Mouse (Mus musculus) forebrain, postnatal 0 days (tissue): ENCODE data around the gene Pdx1. TPM values are rescaled to one million over a fixed set of nuclear protein-coding genes. Genes with fewer than 3 reads are reported as not detected.

ENCODE experiments used
- ATAC-seq: fragments of 200-750 bp; cut with Nextera tagmentation; 2 replicates; pipeline ENCODE4 v1.8.0; 2017; ENCODE audit warnings: mild to moderate bottlenecking, moderate library complexity
- DNase-seq: peaks from one replicate; pipeline ENCODE4 v3.0.0-alpha.2; 2015
- H3K27ac ChIP-seq: fragments of 300-500 bp; sonication (generic); 2 replicates; pipeline ENCODE4 v1.5.1; 2014; ENCODE audit warnings: low read depth, mild to moderate bottlenecking, antibody characterized with exemption, low read length, moderate library complexity, mixed read lengths
- H3K27me3 ChIP-seq: fragments of 300-500 bp; sonication (generic); 2 replicates; pipeline ENCODE4 v1.6.1; 2014; ENCODE audit warnings: mild to moderate bottlenecking, low read length, mixed read lengths; ENCODE audit not compliant: insufficient read depth
- H3K36me3 ChIP-seq: fragments of 300-500 bp; sonication (generic); 2 replicates; pipeline ENCODE4 v1.6.1; 2014; ENCODE audit warnings: mild to moderate bottlenecking, moderate library complexity; ENCODE audit not compliant: insufficient read depth
- H3K4me1 ChIP-seq: fragments of 300-500 bp; sonication (generic); 2 replicates; pipeline ENCODE4 v1.6.1; 2014; ENCODE audit warnings: antibody characterized with exemption; ENCODE audit not compliant: insufficient read depth
- H3K4me2 ChIP-seq: fragments of 300-500 bp; sonication (generic); 2 replicates; pipeline ENCODE4 v1.6.1; 2014; ENCODE audit warnings: low read depth, mild to moderate bottlenecking, moderate library complexity
- H3K4me3 ChIP-seq: fragments of 300-500 bp; sonication (generic); 2 replicates; pipeline ENCODE4 v1.5.1; 2014; ENCODE audit warnings: low read depth, low read length, mixed read lengths
- H3K9ac ChIP-seq: fragments of 300-500 bp; sonication (generic); 2 replicates; pipeline ENCODE4 v1.6.1; 2014; ENCODE audit warnings: mild to moderate bottlenecking
- H3K9me3 ChIP-seq: fragments of 300-500 bp; sonication (generic); 2 replicates; pipeline ENCODE4 v1.6.1; 2016; ENCODE audit warnings: low read length
- CTCF ChIP-seq: sonication (generic); IDR thresholded peaks from 2 replicates; pipeline ENCODE4 v1.5.1; 2016; ENCODE audit warnings: antibody characterized with exemption, control low read depth, low read depth
- WGBS: fragments of 180-500 bp; shearing (Covaris S2); extraction: QIAGEN DNeasy Blood & Tissue Kit; methylation state at CpG from one replicate; pipeline ENCODE4 v1.1.7; 2014; 5-methylcytosine and 5-hydroxymethylcytosine counted together
- polyA plus RNA-seq: library from polyadenylated mRNA; unstranded; fragments of >200 nt; fragmentation: Nextera tagmentation; extraction: Ambion mirVana; gene quantifications from 2 replicates; pipeline ENCODE4 v1.2.1, GENCODE M21; 2015
- total RNA-seq: library from RNA; depleted of rRNA; stranded (reverse); fragments of >200 nt; gene quantifications from 2 replicates; pipeline ENCODE4 v1.2.3, GENCODE M21; 2014; rRNA removed

Pdx1 gene
- total RNA-seq (not detected in 2 replicates), polyA plus RNA-seq (not detected in 2 replicates)

GRCm38 (mm10) chr5:147269926-147270672, at the start of gene Pdx1:
Gene Pdx1, plus strand, starts transcription at chr5:147269959.
- Histone ChIP-seq H3K9ac (no peak within 1 kb of the TSS), H3K4me2 (no peak within 1 kb of the TSS), H3K4me3 (no peak within 1 kb of the TSS), H3K27me3 (peaks cover 88% of the 10 kb centered on the region), H3K9me3 (no peaks in the 10 kb centered on the region), H3K36me3 (no peaks in the 10 kb centered on the region), H3K27ac (no peak within 1 kb of the TSS), H3K4me1 (no peaks in the 10 kb centered on the region)
- ATAC-seq (no peak), DNase-seq (no peak)
- 4% methylated on average over 44 of the region's 44 CpGs for WGBS
- no peak for TF ChIP-seq CTCF

GRCm38 (mm10) chr5:147227354-147228112, 42.2 kb upstream of the Pdx1 start:
- ATAC-seq (peak; percentile 82), DNase-seq (peak; percentile 86)
- Histone ChIP-seq H3K9me3 (no peaks in the 10 kb centered on the region), H3K27me3 (peaks cover 46% of the 10 kb centered on the region), H3K27ac (no peak overlapping the region), H3K9ac (no peak overlapping the region), H3K4me2 (no peak overlapping the region), H3K4me3 (no peak overlapping the region), H3K4me1 (no peaks in the 10 kb centered on the region), H3K36me3 (no peaks in the 10 kb centered on the region)
- TF ChIP-seq CTCF = peak; percentile 96
- WGBS = 18% methylated on average over 25 of the region's 25 CpGs

GRCm38 (mm10) chr5:147235406-147236309, 34.1 kb upstream of the Pdx1 start:
- ATAC-seq = no peak
- H3K9me3 ChIP-seq = no peaks in the 10 kb centered on the region
- H3K4me1 ChIP-seq = no peaks in the 10 kb centered on the region
- H3K27ac ChIP-seq = no peak overlapping the region
- WGBS = 87% methylated on average over 21 of the region's 21 CpGs
- TF ChIP-seq CTCF = no peak
- H3K4me2 ChIP-seq = no peak overlapping the region
- no peak overlapping the region for H3K9ac ChIP-seq
- H3K27me3 ChIP-seq = no peaks in the 10 kb centered on the region
- H3K36me3 ChIP-seq = no peaks in the 10 kb centered on the region
- H3K4me3 ChIP-seq = no peak overlapping the region
- no peak for DNase-seq

GRCm38 (mm10) chr5:147243908-147244307, 25.9 kb upstream of the Pdx1 start:
- Histone ChIP-seq H3K4me3 (no peak overlapping the region), H3K9ac (no peak overlapping the region), H3K27ac (no peak overlapping the region), H3K36me3 (no peaks in the 10 kb centered on the region), H3K4me1 (no peaks in the 10 kb centered on the region), H3K9me3 (no peaks in the 10 kb centered on the region), H3K4me2 (no peak overlapping the region), H3K27me3 (no peaks in the 10 kb centered on the region; the same call in none of the 2 replicates)
- WGBS = 88% methylated on average over 7 of the region's 7 CpGs
- no peak for TF ChIP-seq CTCF
- ATAC-seq = no peak
- no peak for DNase-seq

- no peaks in the 10 kb centered on the region for H3K9me3 ChIP-seq
- no peak overlapping the region for H3K4me3 ChIP-seq
- no peak overlapping the region for H3K9ac ChIP-seq
- H3K36me3 ChIP-seq = no peaks in the 10 kb centered on the region
- no peak for TF ChIP-seq CTCF
- WGBS = 94% methylated on average over 1 of the region's 1 CpGs
- ATAC-seq (no peak), DNase-seq (no peak)
- no peak overlapping the region for H3K27ac ChIP-seq
- H3K4me2 ChIP-seq = no peak overlapping the region
- peaks cover 14% of the 10 kb centered on the region for H3K27me3 ChIP-seq
- H3K4me1 ChIP-seq = no peaks in the 10 kb centered on the region
These were observed 9.6 kb upstream of the Pdx1 start for GRCm38 (mm10) chr5:147260189-147260588.

GRCm38 (mm10) chr5:147260778-147261177, 9.0 kb upstream of the Pdx1 start:
- Histone ChIP-seq H3K4me2 (no peak overlapping the region), H3K27me3 (peaks cover 20% of the 10 kb centered on the region), H3K4me1 (no peaks in the 10 kb centered on the region), H3K9ac (no peak overlapping the region), H3K36me3 (no peaks in the 10 kb centered on the region), H3K4me3 (no peak overlapping the region), H3K27ac (no peak overlapping the region), H3K9me3 (no peaks in the 10 kb centered on the region)
- TF ChIP-seq CTCF = no peak
- DNase-seq (no peak), ATAC-seq (no peak)
- 76% methylated on average over 4 of the region's 4 CpGs for WGBS
